Mouse (Mus musculus) forebrain, embryonic 15.5 days (tissue): ENCODE results near the gene Hyal5. TPM values are rescaled to one million over a fixed set of nuclear protein-coding genes. Genes with fewer than 3 reads are reported as not detected.

Experiments
- polyA plus RNA-seq: library from polyadenylated mRNA; unstranded; fragments of >200 nt; fragmentation: Nextera tagmentation; extraction: Ambion mirVana; gene quantifications from 2 replicates; pipeline ENCODE4 v1.2.1, GENCODE M21; 2015

The Hyal5 gene
- polyA plus RNA-seq, 1 experiment from 2014 or later: not detected

Other genes starting within 250 kb of the Hyal5 start
- 71.0 and 74.1 TPM in 2 replicates for gene Wasl, start 193.0 kb upstream of the Hyal5 start, polyA plus RNA-seq
- gene Hyal6, start 124.8 kb upstream of the Hyal5 start, polyA plus RNA-seq: not detected in 2 replicates
- not detected in 2 replicates for gene Hyal4, start 109.7 kb upstream of the Hyal5 start, polyA plus RNA-seq
- not detected in 2 replicates for gene Spam1, start 66.8 kb upstream of the Hyal5 start, polyA plus RNA-seq
- 1.9 and 2.0 TPM in 2 replicates for gene Tmem229a, start 98.3 kb downstream of the Hyal5 start, polyA plus RNA-seq